Mouse (Mus musculus): ENCODE results near the gene Commd2.

The Commd2 gene

DNA sequence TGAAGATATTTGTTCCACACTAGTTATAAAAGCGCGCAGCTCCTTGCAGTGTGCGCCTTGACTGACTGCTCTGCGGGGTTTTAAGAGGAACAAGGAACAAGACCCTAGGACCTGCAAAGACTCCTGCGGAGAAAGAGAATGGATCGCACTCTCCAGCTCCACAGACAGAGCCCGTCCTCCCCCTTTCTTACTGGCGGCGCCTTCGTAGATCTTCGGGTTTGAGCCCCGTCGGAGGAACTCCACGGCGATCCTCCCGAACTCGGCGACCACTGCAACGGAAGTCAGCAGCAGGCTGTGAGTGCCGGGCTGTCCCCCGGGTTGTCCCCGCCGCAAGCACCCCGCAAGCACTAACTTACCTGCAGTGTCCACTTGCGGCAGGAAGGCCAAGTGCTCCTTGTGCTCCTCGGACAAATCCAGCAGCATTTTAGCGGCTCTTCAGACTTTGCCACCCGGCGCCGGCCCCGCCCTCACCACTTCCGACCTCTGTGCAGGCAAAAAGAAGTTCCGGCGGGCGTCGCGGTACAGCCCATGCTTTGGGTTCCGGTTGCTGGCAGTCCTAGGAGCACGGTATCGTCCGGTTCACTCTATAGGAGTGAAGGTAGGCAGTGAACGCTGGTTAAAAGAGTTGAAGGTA, at the start of gene Commd2:
Commd2 (minus strand) TSS at position 485 of the 634 bp plus-strand sequence.
- peak; percentile 87 to 97 for DNase-seq (ENCODE audit: inconsistent age in 2 of 2, low spot score in 1 of 2)

DNA sequence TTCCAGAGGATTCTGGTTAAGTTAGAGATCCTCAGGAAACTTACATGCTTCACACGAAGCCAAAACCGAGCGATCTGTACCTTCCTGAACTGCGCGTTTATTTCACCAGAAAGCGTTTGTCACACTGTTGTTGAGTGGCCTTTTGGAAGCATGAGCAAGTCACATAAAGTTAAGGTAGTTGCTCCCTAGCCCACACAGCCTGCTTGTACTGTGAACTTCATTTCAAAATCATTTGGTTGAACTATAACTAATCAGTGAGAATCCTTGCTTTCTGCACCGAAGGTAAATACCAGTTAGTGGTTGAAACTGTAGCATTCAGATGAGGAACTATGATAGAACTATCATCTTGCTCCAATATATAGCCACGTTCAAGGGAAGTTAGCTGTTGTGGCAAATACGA, 45.3 kb upstream of the Commd2 start:
- no peak for DNase-seq (ENCODE audit: inconsistent age in 2 of 2, low spot score in 1 of 2)

DNA sequence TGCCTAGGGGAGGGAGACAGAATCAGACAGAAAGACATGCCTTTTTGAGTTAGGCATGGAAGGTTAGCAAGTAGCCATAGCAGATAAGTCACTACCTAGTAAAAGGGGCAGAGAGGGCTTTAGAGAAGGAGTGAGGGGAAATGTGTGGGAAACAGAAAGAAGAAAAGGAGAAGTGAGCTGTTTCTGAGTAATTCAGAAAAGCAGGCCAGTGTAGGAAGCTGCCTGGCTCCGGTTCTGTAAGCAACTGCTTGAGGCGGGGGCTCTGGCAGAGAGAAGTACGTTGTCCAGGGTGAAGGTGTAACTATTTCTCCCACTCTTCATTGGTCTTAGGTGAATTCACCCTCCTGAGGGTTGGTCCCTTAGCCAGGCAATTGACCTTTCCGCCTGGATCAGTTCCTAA, 44.7 kb upstream of the Commd2 start:
- DNase-seq (ENCODE audit: inconsistent age in 2 of 2, low spot score in 1 of 2), result no peak

DNA sequence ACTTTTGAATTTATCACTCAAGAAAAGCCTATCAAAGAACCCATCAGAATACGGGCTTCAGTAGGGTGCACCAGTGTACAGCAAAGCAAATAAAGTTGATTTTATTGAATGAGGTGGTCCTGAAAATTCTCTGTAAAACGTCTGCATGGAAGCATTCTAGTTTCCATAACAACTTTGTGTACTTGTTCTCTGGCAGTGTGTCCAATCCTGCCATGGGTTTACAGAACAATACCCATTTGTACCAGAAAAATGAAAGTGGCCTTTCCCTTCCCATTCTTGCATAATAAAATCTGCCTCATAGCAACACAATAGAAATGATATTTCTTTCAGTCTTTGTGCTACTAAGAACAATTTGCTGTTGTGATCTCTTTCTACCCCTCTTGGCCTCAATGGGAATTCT, 41.2 kb upstream of the Commd2 start, which contains the start of gene Ankub1:
Ankub1 (minus strand) TSS at position 81 of the 400 bp plus-strand sequence.
- DNase-seq (ENCODE audit: inconsistent age in 2 of 2, low spot score in 1 of 2), result no peak

DNA sequence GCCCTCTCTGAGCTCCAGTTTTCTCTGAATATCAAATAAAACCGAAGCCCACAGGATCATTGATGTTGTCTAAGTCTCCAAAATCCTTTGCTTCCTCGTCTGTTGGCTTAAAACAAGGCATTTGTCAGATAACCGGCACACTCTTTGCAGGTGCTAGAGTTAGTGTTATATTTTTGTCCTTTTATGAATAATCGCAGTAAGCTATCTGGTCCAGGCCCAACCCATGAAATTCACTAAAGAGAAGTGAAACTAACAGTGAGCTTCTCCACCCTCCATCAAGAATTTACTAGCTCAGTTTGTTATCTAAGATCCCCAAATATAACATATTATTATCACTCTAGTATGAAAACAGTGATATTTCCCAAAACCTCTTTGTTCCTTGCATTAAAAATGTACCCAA, 40.3 kb upstream of the Commd2 start:
- DNase-seq (ENCODE audit: inconsistent age in 2 of 2, low spot score in 1 of 2), result no peak

DNA sequence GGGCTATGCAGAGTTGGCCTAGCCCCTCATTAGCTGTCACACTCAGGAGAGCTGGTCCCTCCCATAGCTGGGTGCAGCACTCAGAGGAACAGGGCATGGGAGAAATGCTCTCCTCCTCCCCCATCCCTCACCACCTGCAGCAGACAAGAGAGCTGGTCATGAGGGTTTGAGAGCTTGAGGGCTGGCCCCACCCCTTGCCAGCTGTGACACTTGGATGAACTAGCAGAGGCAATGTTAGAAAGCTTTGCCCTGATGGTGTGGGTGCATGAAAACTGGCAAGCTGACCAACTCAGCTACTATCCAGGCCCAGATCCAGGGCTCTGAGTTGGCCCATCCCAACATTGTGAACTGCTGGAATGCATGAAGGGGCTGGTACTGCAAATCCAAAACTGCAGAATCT, 26.3 kb upstream of the Commd2 start:
- DNase-seq (ENCODE audit: inconsistent age in 2 of 2, low spot score in 1 of 2), result no peak

DNA sequence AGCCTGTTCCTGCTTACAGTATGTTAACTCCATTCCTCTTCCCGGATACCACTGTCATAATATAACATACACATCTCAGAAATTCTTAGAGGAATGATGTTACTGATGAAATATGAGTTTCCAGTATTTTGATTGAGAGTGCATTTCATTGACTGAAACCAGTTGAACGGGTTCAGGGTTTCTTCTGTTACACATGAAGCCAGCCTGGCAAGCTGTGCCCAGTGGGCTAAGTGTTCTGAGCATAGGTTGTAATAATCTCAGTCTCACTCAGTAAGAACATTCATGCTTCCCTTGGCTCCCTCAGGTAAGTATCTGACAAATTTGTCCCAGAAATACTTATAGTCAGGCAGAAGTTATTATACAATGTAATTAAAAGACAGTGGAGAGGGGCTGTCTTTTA, 22.6 kb upstream of the Commd2 start:
- DNase-seq (ENCODE audit: inconsistent age in 2 of 2, low spot score in 1 of 2), result no peak

DNA sequence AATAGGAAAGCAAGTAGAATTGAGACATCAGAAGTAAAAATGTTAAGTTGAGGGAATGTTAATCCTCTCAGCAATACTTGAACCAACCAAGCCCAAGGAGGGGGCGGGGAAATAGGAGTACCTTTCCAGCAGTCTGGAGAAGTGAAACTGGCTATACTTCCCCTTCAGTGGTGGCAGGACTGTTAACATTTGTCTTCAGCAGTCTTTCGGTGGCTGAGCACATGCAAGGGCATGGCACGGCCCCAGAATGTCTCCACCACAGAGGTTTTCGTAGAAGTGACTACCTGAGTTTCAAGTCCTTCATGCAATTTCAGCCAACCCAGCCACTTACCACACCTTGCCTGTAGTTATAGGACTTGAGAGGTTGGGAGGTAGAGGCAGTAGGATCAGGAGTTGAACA, 22.1 kb upstream of the Commd2 start:
- DNase-seq (ENCODE audit: inconsistent age in 2 of 2, low spot score in 1 of 2), result no peak

DNA sequence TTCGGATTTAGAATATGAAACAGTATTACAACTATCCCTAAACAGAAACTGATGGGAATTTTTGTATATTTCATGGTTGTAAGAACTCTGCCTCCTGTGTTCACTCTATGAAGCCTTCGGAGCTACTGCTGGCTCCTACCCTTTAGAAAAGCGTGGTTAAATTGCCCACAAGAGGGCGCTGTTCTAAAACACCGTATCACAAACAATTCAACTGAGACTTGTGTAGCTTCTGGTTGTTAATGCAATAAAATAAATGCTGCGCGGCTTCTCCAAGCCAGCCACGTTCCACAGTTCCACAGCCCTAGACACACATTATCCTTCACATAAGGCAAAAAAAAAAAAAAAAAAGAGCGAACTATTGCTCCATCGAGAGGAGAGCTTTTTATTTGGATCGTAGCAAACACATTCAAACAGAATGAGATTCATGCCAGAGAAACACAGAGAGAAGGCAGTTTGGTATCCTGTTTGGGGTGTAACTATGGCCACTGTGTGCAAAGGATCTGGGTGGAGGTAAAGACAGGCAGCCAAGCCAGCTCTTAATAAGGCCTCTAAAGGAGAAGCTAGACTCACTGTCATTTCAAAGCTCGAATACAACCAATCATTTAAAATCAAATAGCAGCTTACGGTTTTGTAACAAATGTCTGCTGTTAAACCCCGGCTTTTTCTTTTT, 15.7 kb upstream of the Commd2 start:
- DNase-seq (ENCODE audit: inconsistent age in 2 of 2, low spot score in 1 of 2), result peak; percentile 47 to 88

DNA sequence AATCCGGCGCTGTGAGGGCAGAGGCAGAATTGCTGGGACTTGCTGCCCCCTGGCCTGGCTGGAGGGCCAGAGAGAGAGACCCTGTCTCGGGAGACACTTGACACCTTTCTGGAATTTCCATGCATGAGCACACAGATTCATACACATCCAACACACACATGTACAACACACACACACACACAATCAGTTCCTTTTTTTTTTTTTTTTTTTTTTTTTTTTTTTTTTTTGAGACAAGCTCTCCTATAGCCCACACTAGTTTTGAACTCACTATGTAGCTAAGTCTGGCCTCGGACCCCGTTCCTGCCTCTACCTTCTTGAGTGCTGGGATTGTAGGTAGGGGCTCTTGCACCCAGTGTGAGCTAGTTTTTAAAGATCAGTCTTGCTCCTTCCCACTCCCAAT, 14.4 kb upstream of the Commd2 start:
- no peak for DNase-seq (ENCODE audit: inconsistent age in 2 of 2, low spot score in 1 of 2)

DNA sequence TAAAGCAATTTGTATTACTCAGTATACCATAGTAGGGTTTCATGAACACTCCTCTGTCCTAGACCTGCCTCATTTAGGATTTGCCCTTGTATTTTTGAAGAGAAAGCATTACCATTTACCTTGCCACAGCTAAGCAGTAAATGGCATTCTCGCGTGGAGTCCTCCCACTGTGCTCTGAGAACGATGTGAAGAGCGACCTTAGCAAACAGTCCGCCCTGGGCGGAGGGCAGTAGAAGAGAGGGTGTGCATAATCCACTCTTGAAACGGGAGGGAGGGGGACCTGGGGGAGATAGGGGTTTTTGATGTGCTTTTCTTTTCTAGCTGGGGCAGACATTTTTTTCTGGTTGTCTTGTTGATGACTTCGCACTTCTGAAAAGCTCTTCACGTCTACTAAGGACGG, 13.2 kb upstream of the Commd2 start:
- DNase-seq (ENCODE audit: inconsistent age in 2 of 2, low spot score in 1 of 2), result no peak

DNA sequence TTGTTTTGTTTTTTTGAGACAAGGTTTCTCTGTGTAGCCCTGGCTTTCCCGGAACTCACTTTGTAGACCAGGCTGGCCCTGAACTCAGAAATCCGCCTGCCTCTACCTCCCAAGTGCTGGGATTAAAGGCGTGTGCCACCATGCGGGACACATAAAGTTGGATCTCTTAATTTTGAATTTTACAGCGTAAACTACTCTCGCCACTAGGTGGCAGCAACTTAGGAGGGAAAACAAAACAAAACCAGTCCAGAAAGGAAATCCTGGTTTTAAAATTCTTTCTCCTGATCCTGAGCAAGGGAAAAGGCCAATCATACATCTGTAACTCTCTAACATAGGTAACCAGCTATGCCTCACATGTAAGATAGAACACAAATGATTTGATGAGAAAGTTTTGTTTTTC, 12.2 kb upstream of the Commd2 start:
- peak; percentile 11 to 77 for DNase-seq (ENCODE audit: inconsistent age in 2 of 2, low spot score in 1 of 2)

DNA sequence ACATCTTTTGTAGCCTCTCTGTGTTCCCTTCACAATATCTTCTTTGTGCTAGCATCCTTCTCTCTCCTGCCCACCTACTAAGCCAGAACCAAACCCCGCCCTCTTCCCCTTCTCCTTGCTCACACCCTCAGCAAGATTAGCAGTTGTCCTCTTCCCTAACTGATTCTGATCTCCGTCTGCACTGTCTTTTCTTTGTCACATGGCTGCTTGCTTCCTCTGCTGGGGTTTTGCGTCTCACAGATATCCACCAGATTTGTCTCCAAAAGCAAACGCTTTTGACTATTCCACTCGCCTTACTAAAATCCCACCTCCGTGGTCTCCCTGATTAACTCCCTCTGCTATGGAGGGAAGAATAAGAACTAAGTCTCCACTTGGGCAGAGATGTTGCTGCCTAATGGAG, 7.1 kb upstream of the Commd2 start:
- no peak for DNase-seq (ENCODE audit: inconsistent age in 2 of 2, low spot score in 1 of 2)

DNA sequence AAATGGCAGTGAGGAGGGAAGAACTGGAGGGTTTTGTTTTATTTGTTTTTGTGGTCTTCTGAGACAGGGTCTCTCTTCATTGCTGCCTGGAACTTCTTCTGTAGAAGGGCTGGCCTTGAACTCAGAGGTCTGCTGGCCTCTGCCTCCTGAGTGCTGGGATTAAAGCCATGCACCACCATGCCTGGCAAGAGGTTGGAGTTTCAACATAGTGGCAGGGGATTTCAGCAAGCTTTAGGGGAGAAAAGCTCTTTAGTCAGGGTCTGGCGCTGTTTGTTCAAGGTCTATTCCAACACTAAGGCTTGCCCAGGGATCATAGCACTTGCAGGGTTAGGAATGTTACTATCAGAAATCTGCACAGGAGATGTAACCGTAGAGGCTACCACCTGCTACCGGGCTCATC, 2.1 kb upstream of the Commd2 start:
- peak in 1 of 2 experiments; percentile 68 for DNase-seq (ENCODE audit: inconsistent age in 2 of 2, low spot score in 1 of 2)

DNA sequence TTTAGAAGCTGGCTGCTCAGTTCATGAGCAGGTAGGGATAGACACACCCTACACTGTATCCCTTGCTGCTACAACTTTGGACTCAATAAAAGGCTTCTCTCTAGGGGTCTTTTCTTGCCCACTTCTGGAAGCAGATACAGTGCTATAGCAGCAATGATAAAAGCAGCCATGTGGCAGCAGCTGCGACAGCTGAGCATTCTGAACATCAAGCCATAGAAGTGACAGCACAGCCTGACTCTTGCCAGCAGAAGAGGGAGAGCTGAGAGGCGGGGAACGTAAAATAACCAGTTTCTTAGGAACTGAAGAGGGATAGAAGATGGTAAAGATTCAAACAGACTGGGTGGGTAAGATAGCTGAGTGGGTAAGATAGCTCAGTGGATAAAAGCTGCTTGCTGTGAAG, 970 bp upstream of the Commd2 start:
- no peak for DNase-seq (ENCODE audit: inconsistent age in 2 of 2, low spot score in 1 of 2)

DNA sequence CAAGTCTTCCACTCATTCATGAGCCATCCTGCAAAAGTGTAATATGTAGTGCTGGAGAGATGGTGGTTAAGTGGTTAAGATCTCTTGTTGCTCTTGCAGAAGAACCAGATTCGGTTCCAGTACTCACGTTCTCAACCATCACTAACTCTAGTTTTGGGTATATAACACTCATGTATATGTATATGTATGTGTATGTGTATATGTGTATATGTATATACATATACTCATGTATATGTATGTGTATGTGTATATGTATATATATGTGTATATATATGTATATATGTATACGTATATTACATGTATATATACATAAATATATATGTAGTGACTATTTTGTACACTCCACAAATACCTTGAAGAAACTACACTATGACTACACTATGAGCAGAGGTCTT, 347 bp upstream of the Commd2 start:
- DNase-seq (ENCODE audit: inconsistent age in 2 of 2, low spot score in 1 of 2), result no peak

DNA sequence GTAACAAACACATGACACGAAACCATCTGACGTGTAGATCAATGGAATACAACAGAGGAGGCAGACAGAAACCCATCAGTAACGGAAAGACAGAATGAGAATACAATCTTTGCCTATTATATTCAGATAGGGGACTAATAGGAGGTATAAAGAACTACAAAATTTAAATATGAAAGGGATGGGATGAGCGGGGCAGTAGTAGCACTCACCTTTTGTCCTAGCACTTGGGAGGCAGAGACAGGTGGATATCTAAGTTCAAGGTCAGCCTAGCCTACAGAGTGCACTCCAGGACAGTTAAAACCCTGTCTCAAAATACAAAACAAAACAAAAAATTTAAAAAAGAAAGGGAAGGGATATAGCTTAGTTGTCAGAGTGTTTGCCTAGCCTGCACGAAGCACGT, 8.3 kb downstream of the Commd2 start:
- DNase-seq (ENCODE audit: inconsistent age in 2 of 2, low spot score in 1 of 2), result no peak

DNA sequence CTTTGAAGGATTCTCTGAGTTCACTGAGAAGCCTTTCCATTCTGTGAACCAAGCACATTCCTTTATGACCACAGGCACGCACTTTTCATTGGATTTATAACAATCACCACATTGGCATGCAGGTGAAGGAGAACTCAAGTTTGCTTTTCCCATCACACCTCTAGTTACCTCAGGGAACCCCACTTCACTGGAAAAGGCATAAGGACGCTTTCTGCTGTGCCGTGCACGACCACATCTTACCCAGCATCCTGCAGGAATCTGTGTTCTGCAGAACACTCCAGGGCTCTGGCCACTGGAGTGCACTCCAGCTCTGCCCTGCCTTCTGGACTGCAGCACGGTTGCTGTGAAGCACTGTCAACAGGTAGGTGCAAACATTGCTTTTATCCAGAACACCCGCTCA, 13.9 kb downstream of the Commd2 start:
- DNase-seq (ENCODE audit: inconsistent age in 2 of 2, low spot score in 1 of 2), result no peak

DNA sequence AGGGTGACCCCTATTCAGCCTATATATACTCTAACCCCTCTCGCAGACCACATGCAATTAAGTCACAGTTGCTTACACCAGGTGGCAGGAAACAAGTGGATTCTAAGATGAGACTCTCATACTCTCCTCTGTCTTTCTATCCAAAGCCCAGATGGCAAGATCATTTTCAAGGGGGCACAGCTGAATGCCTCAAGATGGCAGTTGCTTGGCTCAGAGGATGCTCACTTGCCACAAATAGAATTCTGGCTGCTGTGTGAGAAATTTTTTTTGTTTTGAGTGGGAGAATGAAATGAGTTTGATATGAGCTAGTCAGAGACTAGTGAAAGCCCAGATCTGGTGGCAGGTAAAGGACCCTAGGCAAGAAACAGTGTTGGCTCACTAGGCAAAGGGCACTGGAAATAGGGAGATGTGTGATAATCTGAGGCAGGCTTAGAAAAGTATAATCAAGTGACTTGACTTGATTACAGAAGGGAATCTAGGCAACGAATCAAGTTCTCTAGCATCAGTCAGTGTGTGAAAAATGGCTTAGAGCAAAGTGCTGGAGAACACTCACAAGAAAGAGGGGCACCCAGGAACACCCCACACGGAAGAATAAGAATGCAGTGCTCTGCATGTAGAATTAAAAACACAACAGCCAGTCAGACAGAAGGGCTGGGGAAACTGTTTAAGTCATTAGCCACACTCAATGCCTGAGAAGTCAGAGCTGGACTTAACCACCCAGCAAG, 16.6 kb downstream of the Commd2 start:
- DNase-seq (ENCODE audit: inconsistent age in 2 of 2, low spot score in 1 of 2), result no peak

DNA sequence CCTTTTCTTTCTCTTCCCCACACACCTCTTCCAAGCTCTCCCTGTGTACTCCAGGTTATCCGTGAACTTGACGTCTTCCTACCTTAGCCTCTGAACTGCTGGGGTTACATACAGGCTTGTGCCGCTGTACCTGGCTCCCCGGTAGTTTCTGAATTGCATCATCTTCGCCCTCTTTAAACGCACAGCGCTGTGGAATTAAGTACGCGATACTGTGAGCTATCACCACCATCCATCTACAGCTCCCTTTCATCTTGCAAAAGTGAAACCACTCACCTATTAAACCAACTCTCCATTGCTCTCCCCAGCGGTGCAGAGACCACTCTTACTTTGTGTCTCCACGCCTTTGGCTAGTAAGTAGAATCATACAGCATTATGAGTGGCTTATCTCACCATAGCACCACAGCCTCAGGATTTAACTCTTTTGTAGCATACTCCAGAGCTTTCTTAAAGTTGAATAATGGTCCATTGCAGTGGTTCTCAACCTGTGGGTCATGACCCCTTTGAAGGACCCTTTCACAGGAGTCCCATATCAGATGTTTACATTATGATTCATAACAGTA, 24.5 kb downstream of the Commd2 start:
- no peak for DNase-seq (ENCODE audit: inconsistent age in 2 of 2, low spot score in 1 of 2)

DNA sequence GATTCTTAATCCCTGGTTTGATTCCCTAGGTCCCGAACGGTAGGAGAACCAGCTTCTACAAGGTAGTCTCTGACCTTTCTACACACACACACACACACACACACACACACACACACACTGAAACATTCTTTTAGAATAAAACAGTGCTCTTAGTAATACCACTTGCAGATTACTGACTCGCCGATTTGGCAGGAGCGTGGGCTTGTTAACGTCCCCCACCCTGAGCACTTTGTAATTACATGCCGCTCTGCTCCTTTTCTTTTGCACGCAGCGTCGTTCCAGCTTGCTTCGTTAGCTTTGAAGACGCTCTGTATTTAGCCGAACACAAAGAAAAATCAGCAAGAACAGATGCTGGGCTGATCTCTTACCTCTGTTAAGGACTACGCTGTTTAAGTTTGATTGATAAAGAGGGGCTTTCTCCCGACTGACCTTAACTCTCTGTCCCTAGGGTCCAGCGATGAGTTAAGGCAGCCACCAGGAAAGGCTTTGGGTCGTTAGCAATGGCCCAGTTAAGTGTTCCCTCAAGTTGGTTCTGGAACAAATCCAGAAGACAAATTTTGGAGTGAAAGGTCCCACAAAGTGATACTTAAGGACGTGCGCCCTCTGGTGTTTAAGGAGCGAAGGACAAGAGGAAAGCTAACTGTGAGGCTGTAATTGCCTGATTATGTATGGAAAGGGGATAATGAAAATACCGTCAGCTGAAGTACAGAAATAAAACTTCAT, 26.1 kb downstream of the Commd2 start:
- peak; percentile 44 to 89 for DNase-seq (ENCODE audit: inconsistent age in 2 of 2, low spot score in 1 of 2)
